Mouse (Mus musculus) spleen, adult 2 months (tissue): ENCODE data around the gene Tanc1. TPM values are rescaled to one million over a fixed set of nuclear protein-coding genes. Genes with fewer than 3 reads are reported as not detected.
A peak's percentile ranks its signal among the peaks of the same experiment; 100 is the strongest.

Experiments used
- DNase-seq, 2 experiments: peaks; one replicate each; pipeline versions ENCODE4 v3.0.0 to v3.0.0-alpha.2; 2012 to 2021; ENCODE audit warnings: low spot score in 2 of 2, low read depth in 1 of 2
- H3K27ac ChIP-seq: fragments of 200-500 bp; 2 replicates; pipeline ENCODE4 v1.5.1; 2012; ENCODE audit warnings: low read length, inconsistent platforms; ENCODE audit not compliant: insufficient read depth
- H3K27me3 ChIP-seq: fragments of 200-500 bp; 2 replicates; pipeline ENCODE4 v1.6.1; 2012; ENCODE audit warnings: mild to moderate bottlenecking, moderate library complexity, low read length, inconsistent platforms; ENCODE audit not compliant: control insufficient read depth, insufficient read depth
- H3K36me3 ChIP-seq: fragments of 200-500 bp; 2 replicates; pipeline ENCODE4 v1.6.1; 2012; ENCODE audit warnings: mild to moderate bottlenecking, low read length, inconsistent platforms; ENCODE audit not compliant: control insufficient read depth, insufficient read depth
- H3K4me1 ChIP-seq: fragments of 200-500 bp; 2 replicates; pipeline ENCODE4 v1.6.1; 2011; ENCODE audit warnings: inconsistent platforms; ENCODE audit not compliant: control insufficient read depth, insufficient read depth, insufficient read length
- H3K4me3 ChIP-seq: fragments of 200-500 bp; 2 replicates; pipeline ENCODE4 v1.5.1; 2011; ENCODE audit warnings: mild to moderate bottlenecking, inconsistent platforms; ENCODE audit not compliant: insufficient read depth, insufficient read length; ENCODE audit errors: extremely low read depth
- CTCF ChIP-seq: fragments of 200-500 bp; IDR thresholded peaks from 2 replicates; pipeline ENCODE4 v1.5.1; 2011; ENCODE audit warnings: mild to moderate bottlenecking, inconsistent platforms; ENCODE audit not compliant: insufficient read depth, insufficient read length, insufficient replicate concordance; ENCODE audit errors: extremely low read depth
- POLR2A ChIP-seq: fragments of 200-500 bp; IDR thresholded peaks from 2 replicates; pipeline ENCODE4 v1.6.1; 2011; ENCODE audit warnings: low read depth, low read length, inconsistent platforms
- WGBS: fragments of 180-500 bp; shearing (Covaris S2); methylation state at CpG from one replicate; pipeline ENCODE4 v1.1.7; 2018; 5-methylcytosine and 5-hydroxymethylcytosine counted together
- polyA plus RNA-seq: library from polyadenylated mRNA; depleted of rRNA; stranded (reverse); fragments of >200 nt; gene quantifications from 2 replicates; pipeline ENCODE4 v1.2.3, GENCODE M21; 2012

The Tanc1 gene
- polyA plus RNA-seq, 1 experiment = 5.5 TPM

DNA sequence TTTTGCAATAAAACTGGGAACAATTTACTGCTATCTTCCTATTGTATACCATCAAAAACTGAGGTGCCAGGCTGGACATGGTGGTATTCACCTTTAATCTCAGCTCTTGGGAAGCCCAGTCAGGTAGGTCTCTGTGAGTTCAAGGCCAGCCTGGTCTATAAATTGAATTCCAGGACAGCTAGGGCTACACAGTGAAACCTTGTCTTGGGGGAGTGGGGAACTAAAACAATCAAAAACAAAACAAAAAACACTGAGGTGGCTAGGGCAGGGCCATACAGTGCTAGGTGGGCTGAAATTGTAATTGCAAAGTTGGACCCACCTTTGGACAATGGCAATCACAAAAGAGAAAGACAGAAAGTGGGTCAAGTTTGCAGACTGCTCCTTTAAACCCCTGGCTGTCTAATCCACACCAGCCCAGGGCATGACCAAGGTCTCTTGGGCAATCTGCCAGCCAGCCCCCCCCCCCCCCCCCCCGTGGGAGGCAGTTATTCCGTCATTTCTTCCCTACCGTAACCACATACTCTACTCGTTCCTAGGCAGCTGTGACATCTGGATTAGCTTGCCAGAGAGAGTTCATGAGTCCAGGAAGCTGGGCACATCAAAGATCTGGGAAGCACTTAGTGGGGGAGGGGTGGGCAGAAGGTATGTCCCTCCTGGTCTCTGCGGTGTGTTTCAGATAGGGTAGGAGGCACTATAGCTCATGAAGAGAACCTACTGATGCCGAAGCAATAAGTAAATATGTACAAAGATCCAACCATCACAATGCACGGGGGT lies 12.3 kb upstream of the Tanc1 start:
- Histone ChIP-seq H3K4me1 (no peaks in the 10 kb centered on the region), H3K27me3 (no peaks in the 10 kb centered on the region), H3K4me3 (no peak overlapping the region), H3K27ac (no peak overlapping the region), H3K36me3 (no peaks in the 10 kb centered on the region)
- TF ChIP-seq POLR2A = no peak
- TF ChIP-seq CTCF = no peak
- 29% methylated on average over 7 of the region's 7 CpGs for WGBS
- DNase-seq = no peak

DNA sequence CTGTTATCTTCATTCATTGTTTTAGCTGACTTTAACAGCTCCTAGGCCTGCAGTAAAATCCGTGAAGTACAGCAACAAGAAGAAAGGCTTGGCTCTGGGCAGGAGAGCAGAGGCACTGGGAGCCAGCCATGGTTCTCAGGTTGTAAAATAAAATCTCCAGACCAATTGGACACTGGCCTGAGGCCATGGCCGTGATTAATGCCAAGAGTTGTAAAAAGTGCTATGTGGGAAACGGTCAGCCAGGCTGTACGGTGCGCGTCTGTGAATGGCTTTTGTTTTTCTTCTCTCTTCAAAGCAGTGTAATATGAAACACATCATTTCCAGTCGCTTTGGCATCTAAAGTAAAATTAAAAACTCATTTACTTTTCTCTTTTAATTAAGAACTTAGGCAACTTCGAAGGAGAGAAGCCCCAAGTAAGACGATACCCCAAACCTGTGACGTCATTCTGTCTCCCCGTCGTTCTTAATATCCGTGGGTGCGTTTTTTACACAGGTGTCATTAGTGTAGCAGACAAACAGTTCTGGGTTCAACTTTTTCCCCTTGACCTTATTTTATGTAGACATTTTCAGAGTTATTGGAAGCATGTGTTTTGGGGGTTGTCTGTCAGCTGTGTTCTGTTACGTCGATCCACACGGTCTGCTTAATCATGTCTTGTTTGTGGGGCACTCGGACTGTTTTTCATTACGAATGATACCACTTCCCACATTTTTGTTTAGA lies 11.6 kb upstream of the Tanc1 start:
- Histone ChIP-seq H3K36me3 (no peaks in the 10 kb centered on the region), H3K4me1 (no peaks in the 10 kb centered on the region), H3K27me3 (no peaks in the 10 kb centered on the region), H3K4me3 (no peak overlapping the region), H3K27ac (no peak overlapping the region)
- DNase-seq = no peak
- TF ChIP-seq CTCF (no peak), POLR2A (no peak)
- 90% methylated on average over 19 of the region's 19 CpGs for WGBS

DNA sequence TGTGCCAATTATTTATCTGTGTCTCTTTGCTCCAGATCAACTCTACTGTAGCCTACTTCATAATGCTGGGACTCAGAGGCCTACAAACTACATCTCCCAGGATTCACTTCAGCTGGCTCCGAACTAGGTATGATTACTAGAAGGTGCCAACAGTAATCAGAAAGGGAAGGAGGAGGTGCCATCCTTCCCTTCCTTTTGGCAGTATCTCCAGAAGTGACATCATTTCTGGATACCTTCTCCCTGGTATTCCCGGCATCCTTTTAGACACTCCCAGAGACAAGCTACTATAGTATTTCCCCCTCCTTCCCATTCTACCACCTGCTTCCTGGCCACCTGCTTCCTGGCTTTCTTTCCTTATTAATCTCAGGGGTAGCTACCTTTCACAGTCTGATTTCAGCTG lies 10.9 kb upstream of the Tanc1 start:
- WGBS = 81% methylated on average over 2 of the region's 2 CpGs

DNA sequence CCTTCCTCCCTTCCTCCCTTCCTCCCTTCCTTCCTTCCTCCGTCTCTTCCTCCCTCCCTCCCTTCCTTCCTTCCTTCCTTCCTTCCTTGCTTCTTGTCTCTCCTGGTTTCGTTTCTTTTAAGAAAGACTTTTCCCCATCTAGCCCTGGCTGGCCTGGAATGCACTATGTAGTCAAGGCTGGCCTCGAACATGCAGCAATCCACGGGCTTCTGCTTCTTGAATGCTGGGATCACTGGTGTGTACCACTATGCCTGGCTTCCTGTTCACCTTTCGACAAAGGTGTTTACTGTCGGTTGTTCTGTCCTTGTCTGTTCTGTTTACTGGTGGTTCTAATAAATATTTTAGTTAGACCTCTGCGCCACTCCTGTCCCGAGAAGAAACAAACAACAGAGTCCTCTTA lies 10.4 kb upstream of the Tanc1 start:
- H3K27ac ChIP-seq = no peak overlapping the region
- H3K4me3 ChIP-seq = no peak overlapping the region
- no peaks in the 10 kb centered on the region for H3K4me1 ChIP-seq
- TF ChIP-seq CTCF (no peak), POLR2A (no peak)
- no peak for DNase-seq
- H3K36me3 ChIP-seq = no peaks in the 10 kb centered on the region
- no peaks in the 10 kb centered on the region for H3K27me3 ChIP-seq
- 87% methylated on average over 8 of the region's 8 CpGs for WGBS

More for the DNA sequence above, 10.9 kb upstream of the Tanc1 start:
- no peak for DNase-seq
- Histone ChIP-seq H3K27ac (no peak overlapping the region), H3K27me3 (no peaks in the 10 kb centered on the region), H3K36me3 (no peaks in the 10 kb centered on the region), H3K4me3 (no peak overlapping the region), H3K4me1 (no peaks in the 10 kb centered on the region)
- TF ChIP-seq CTCF = no peak
- no peak for TF ChIP-seq POLR2A

DNA sequence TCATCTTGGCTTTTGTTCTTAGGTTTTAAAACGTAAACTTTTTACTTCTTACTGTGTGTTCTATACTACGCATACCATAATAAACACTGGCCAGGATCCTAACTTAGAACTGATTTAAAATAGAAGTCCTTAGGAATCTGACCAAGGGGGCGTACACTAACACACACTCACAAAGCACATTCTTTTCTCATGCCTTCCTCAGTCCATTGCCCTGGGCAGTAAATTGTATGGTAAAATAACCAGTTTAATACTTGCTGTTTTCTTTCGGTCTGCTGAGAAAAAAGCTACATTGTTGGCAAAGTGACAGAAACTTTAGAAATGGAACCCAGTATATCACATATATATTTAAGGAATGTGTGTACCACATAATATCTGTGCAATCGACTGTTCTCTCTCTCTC lies 2.9 kb upstream of the Tanc1 start:
- WGBS = 91% methylated on average over 5 of the region's 5 CpGs
- Histone ChIP-seq H3K27me3 (peaks cover 7% of the 10 kb centered on the region), H3K4me1 (peaks cover 3% of the 10 kb centered on the region; the same call in 1 of the 2 replicates), H3K4me3 (no peak overlapping the region), H3K27ac (no peak overlapping the region), H3K36me3 (no peaks in the 10 kb centered on the region)
- no peak for DNase-seq
- TF ChIP-seq POLR2A (no peak), CTCF (no peak)

DNA sequence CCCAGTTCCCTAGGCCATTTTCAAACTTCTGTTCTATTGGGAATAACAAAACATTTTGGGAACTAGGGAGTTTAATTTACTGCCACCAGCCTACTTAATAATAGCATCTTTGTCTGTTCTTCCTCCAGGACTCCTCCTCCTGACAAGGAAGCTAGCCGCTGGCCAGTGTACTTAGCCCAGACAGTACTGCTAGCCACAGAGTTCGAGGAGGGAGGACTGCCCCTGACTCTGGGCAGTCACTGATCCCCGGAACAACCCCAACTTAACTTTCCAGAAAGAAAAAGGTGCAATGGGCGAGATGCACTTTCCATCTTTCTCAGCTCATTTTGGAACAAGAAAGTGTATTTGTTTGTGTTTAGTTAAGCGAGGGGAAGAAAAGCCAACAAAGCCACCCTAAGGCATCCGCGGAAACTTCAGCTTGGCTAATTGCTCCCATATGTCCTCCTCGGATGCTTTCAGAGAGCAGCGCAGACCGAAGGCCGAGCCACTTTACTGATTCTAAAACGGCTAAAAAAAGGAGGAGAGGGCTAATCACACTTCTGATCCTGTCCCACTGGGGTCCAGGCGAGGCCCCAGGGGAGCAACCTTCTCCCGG lies 529 bp upstream of the Tanc1 start:
- H3K27ac ChIP-seq = no peak overlapping the region
- no peak for DNase-seq
- 15% methylated on average over 14 of the region's 14 CpGs for WGBS
- H3K27me3 ChIP-seq = peaks cover 7% of the 10 kb centered on the region
- TF ChIP-seq CTCF (no peak), POLR2A (no peak)
- peaks cover 3% of the 10 kb centered on the region; the same call in 1 of the 2 replicates for H3K4me1 ChIP-seq
- H3K36me3 ChIP-seq = no peaks in the 10 kb centered on the region
- peak overlapping the region; percentile 78 for H3K4me3 ChIP-seq
